Mouse (Mus musculus): ENCODE measurements around the gene Zmym4.

Gene Zmym4

GRCm38 (mm10) chr4:126813212-126813611, 154.7 kb downstream of the Zmym4 start:
- no peak for DNase-seq

Measured in right cerebral cortex, postnatal 25 days (tissue).